Mouse (Mus musculus): ENCODE results near the gene Rtn4ip1.
A peak's percentile ranks its signal among the peaks of the same experiment; 100 is the strongest.
"Not testable (repeated sequence)": the region's sequence is repeated elsewhere in the genome, so short reads cannot be mapped to it uniquely, and the experiment has no call there.

The Rtn4ip1 gene

GRCm38 (mm10) chr10:43928596-43928995 lies 27.0 kb downstream of the Rtn4ip1 start:
- no peak for DNase-seq (ENCODE audit: low read depth)

DNA sequence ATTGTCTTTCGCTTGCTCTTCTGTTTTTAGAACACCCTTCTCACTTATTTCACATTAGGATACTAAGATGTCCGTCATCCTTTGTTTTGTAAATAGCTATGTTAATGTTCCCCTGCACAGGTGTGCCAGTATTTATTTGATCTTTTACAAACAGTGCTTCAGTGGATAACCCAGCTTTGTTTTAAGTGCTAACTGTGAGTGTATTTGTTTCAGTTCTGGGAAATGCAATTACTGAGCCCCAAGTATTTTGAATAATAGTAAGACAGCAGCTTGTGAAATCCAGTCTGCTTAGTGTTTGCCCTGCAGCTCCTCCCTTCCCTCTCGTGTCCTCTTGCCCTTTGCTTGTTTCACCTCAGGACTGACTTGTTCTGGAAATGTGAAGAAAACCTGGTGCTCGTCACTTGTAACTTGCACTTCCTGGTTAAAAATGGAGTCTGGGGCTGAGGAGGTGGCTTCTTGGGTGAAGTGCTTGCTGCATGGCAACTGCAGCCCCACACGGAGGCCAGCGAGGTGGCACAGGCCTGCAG lies 37.6 kb downstream of the Rtn4ip1 start:
- no peak for DNase-seq (ENCODE audit: low read depth)

GRCm38 (mm10) chr10:43943736-43944135 lies 42.1 kb downstream of the Rtn4ip1 start:
- DNase-seq (ENCODE audit: low read depth), result peak; percentile 96

DNA sequence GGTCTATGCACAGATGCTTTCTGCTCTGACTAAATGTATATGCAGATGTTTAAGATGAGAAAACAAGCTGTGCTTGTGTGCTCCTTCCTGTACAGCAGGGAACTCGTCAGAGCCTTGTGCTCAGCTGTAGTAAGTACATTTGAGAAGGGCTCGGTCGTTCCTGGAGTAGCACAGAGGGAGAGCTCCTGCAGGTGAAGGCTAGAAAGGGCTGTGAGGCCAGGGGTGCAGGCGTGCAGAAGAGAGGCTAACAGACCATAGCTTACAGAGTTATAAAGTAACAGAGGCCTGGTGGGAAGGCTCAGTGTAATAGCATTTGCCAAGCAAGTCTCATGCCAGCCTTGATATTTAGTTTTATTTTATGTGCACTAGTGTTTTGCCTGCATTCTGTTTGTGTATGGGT lies 43.8 kb downstream of the Rtn4ip1 start:
- no peak for DNase-seq (ENCODE audit: low read depth)

DNA sequence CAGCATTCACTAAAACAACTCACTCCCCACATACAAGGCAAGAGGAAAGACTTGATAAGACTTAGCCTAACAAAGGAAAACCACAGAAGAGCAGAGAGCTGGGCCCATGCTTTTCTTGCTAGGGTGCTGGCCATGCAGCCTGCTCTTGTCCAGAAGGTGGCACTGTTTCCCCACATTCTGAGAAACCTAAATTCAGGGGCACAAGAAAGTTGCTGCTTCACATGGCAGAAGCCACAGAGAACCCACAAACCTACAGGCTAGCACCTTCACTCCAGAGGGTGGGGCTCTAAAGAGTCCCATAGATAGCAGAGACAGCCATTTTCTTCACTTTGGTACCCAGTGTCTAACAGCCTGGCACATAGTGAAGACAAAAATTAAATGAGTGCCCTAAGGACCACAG lies 52.3 kb downstream of the Rtn4ip1 start:
- DNase-seq (ENCODE audit: low read depth), result peak; percentile 93

DNA sequence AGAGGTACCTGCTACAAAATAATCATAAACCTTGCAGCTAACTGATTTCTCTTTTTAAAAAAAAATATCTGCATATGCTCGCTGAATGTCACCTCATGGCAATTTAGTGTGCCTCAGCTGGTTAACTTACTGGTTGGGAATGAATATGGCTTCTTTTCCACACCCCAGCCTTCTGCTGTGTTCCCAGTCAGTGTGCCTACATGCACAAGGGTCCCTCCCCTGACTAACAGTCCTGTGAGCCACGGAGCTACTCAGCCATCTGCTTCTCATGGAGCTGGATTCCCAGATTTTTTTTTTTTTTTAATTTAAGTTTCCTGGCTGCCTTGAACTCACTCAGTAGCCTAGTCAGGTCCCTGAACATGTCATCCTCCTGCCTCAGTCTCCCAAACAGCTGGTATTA lies 63.3 kb downstream of the Rtn4ip1 start:
- DNase-seq (ENCODE audit: low read depth), result no peak

DNA sequence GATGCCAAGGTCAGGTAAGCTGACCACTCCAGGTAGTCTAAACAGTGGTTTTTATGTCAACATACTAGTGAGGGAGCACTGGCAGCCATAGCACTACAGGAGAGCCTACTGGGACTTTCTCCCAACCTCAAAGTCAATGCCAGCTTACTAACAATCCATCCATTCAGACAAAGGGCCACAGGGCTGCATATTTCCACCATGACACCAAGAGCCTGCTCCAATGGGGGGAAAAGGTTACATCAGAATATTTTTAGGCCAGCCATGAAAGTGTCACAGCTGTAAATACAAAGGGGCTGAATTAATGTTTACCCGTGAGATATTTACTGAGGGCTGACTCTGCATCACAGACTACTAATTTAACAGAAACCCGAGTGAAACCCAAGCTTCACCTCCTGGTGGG lies 71.6 kb downstream of the Rtn4ip1 start:
- DNase-seq (ENCODE audit: low read depth), result no peak

DNA sequence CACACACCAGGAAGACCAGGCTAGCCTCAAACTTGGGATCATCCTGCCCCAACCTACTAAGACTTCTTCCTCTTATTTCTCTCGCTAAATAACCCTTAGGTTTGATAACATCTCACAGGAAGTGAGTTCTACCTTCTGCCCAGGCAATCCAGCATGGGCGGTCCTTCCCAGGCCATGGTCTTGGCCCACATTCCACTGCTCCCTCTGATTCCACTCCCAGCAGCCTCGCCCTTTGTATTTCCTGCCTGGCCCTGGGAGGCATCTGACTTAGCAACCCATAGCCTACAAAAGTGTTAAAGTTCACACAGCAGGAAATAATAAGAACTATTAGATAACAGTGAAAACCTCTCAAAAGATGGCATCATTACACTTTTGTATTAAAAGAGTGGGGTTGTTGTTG lies 75.7 kb downstream of the Rtn4ip1 start:
- DNase-seq (ENCODE audit: low read depth), result no peak

DNA sequence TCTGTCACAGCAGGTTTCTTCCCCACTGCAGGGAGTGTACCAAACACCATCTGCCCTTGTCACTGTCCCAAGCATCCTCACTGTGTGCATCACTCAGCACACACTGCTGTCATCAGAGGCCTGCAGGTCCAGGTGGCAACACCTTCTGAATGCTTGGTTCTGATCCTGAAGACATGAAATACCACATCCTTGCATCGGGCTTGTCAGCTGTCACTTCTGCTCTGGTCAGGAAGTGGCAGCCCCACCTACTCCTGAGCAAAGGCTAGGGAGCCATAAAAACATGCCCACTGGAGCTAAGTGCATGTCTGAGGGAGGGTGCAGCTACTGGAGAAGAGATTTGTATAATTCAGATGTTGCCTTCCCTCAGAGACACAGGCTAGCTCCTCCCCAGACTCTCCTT lies 78.5 kb downstream of the Rtn4ip1 start:
- DNase-seq (ENCODE audit: low read depth), result no peak

- not testable (repeated sequence) for DNase-seq (ENCODE audit: low read depth)
Measured at GRCm38 (mm10) chr10:43980742-43981141, 79.1 kb downstream of the Rtn4ip1 start.

GRCm38 (mm10) chr10:43982470-43982869 lies 80.9 kb downstream of the Rtn4ip1 start:
- no peak for DNase-seq (ENCODE audit: low read depth)

GRCm38 (mm10) chr10:43983241-43983640 lies 81.6 kb downstream of the Rtn4ip1 start:
- no peak for DNase-seq (ENCODE audit: low read depth)

- DNase-seq (ENCODE audit: low read depth), result no peak
Measured at GRCm38 (mm10) chr10:43983866-43984265, 82.3 kb downstream of the Rtn4ip1 start.

DNA sequence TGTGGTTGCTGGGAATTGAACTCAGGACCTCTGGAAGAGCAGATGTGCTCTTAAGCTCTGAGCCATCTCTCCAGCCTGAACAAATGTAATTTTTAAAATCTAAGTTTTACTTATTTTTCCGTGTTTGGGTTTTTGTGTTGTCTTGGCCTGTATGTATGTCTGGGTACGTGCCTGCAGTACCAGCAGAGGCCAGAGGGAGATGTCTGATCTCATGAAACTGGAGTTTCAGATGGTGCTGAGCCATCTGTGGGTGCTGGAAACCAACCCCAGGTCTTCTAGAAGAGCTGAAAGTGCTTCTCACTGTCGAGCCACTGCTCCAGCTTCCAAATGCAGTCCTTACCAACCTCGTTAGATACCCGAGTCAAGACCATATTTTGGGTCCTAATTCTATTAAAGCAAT lies 89.7 kb downstream of the Rtn4ip1 start:
- no peak for DNase-seq (ENCODE audit: low read depth)

DNA sequence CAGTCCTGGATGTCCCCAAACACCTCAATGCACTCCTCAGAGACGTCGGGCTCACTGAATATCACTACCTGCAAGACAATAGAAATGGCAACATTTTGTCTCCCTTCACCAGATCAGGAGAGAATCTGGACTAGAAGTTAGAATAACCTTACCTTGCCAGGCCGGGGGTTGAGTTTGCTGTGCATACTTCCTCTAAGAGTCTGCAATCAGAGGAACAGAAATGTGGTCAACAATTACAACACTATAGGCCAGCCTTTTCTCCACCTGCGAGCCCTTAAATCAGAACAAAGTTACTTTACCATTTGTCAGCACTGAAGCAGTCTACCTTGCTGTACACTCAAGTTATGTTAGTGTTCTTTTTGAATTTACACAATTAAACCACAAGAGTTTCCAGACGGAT lies 90.9 kb downstream of the Rtn4ip1 start:
- DNase-seq (ENCODE audit: low read depth), result no peak

DNA sequence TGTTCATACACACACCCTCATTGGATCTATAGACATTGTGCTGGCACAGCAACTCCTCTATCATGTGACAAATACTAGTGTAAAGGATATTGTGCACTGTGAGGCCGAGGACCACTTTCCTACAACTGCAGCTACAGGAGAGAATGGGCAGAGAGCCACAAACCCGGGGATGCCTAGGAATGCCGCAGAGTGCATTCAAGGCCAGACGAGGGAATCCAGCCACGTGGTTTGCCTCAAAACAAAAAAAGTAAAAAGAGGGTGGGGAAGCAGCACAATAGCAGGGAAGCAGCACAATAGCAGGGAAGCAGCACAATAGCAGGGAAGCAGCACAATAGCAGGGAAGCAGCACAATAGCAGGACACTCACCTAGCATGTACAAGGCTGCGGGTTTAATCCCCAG lies 91.6 kb downstream of the Rtn4ip1 start:
- no peak for DNase-seq (ENCODE audit: low read depth)

DNA sequence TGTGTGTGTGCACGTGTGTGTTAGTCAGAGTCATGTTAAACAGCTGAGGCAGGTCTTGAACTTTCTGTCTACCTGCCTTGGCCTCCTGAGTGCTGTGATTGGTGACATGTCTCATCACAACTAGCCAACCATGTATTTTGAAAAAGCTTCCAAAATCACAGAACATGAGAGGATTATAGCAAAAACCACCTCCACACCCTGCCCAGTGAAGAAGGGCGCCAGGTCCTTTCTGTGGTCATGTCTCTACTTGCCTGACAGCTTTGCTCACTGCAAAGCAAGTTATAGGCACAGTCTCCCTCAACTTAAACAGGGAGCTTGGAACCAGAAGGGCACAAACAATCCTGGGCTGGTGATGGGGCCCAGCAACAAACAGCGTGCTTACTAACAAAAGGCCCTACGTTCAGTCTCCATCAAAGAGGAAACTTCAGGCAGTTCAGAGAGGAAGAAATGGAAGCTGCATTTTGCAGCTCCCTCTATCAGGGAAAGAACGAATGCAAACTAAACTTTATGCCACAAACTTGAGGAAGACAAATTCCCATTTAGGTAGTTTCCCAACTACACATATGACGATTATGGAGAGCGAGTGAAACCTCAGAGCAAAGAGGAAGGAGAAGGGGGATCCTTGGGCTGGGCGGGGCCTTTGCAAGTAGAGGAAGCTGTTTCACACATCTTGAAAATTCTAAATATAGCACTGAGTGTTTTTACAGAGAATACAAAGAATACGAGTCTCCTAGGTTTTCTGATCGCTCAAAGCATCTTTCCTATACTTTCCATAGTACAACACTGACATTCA lies 94.4 kb downstream of the Rtn4ip1 start:
- peak; percentile 59 for DNase-seq (ENCODE audit: low read depth)

DNA sequence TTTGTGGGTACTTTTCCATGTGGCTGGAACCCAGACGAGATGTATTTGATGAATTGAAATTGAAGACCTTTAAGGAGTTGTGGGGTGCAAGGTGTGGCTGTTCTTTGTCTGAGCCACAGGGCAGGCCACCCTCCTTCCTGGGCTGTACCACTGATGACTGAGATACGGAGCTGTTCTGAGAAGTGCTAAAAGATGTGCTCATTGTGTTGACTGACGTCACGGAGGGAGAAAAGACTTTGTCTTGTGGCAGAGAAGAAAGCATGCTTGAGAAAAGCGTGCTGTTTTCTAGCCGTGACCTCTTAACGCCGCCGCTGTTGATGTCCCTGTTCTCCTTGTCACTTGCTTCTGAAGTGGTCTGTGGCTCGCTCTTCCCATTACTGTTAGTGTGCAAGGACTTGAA lies 95.7 kb downstream of the Rtn4ip1 start:
- DNase-seq (ENCODE audit: low read depth), result no peak

DNA sequence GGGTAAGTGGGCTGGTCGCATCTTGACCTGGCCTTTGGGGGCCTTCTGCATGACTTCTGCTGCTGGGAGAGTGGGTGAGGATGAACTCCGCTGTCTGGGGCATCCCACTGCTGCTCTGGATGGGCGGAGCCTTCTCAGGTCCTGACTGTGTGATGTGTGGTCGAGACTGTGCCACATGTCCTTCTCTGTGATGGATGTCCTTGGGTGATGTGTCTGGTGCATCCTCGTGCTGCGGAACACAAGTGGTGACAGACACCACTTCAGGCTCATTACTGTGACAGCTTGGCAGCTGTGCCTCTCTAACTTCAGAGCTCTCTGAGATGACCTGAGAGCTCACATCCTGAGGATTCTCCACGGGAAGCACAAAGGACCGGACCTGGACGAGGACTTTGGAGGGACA lies 96.4 kb downstream of the Rtn4ip1 start:
- DNase-seq (ENCODE audit: low read depth), result no peak

- peak; percentile 76 for DNase-seq (ENCODE audit: low read depth)
Measured at GRCm38 (mm10) chr10:43998503-43999082, 97.0 kb downstream of the Rtn4ip1 start.

GRCm38 (mm10) chr10:44000156-44000865 lies 98.7 kb downstream of the Rtn4ip1 start:
- no peak for DNase-seq (ENCODE audit: low read depth)

GRCm38 (mm10) chr10:44002004-44002940 lies 100.7 kb downstream of the Rtn4ip1 start:
- peak; percentile 38 for DNase-seq (ENCODE audit: low read depth)

All from 416B (cell line).